Mouse (Mus musculus) large intestine, adult 2 months (tissue): ENCODE data around the gene Egflam. TPM values are rescaled to one million over a fixed set of nuclear protein-coding genes. Genes with fewer than 3 reads are reported as not detected.

Source experiments
- DNase-seq: peaks from one replicate; pipeline ENCODE4 v3.0.0-alpha.2; 2012; ENCODE audit warnings: low read depth, low spot score
- whole genome bisulfite sequencing: fragments of 180-500 bp; shearing (Covaris S2); methylation state at CpG from one replicate; pipeline ENCODE4 v1.1.7; 2018; 5-methylcytosine and 5-hydroxymethylcytosine counted together
- polyA plus RNA-seq: library from polyadenylated mRNA; depleted of rRNA; stranded (reverse); fragments of >200 nt; gene quantifications from 2 replicates; pipeline ENCODE4 v1.2.3, GENCODE M21; 2012

Egflam gene
- polyA plus RNA-seq, 1 experiment, result 1.1 TPM

DNA sequence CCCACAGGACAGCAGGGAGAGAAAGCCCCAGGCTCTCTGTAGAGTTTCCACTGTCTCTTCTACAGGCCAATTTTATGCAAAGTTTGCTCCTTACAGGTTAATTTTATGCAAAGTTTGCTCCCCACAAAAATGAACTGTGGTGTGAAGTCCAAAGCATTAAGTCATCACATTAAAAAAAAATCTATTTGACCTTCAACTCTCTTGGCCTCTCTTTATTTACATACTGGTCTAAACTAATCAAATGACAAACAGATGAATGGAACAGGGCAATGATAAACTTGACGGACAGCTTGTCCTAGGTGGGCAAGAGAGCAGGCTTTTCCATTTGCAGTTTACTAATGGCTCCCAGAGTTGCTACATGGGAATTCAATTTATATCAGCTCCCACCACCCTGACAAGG lies 98.3 kb downstream of the Egflam start:
- DNase-seq, result no peak
- 74% methylated on average over 1 of the region's 1 CpGs for WGBS

DNA sequence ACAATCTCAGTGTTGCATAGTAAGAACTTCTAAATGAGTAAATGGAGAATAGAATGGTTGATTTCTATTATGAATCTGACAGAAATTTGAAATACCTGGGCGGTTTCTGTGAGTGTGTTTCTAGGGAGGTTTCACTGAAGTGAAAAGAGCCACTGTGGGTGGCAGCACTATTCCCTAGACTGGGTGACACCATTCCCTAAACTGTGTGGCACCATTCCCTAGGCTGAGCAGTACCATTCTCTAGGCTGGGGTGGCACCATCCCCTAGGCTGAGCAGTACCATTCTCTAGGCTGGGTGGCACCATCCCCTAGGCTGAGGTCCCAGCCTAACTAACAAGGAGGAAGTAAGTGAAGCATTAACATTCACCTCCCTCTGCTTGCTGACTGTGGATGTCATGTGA lies 103.0 kb downstream of the Egflam start:
- no peak for DNase-seq
- WGBS, result 94% methylated on average over 1 of the region's 1 CpGs

DNA sequence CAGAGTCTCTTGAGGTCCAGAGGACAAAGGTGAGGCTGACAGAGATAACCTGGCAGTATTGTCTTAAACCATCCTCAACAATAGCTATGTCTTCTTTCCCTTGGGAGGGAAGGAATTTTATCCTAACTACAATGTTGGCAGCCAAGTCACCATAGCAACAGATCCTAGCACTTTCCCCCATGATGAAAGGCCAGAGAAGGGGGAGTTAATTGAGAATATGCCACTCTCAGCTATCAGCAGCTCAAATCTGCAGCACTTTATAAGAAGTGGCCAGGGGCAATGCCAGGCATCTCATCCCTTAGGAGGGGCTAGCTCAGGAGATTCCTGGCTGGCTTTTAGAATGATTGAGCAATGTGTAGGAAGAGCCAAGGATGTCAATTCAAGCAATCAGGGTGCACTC lies 105.3 kb downstream of the Egflam start:
- no peak for DNase-seq

DNA sequence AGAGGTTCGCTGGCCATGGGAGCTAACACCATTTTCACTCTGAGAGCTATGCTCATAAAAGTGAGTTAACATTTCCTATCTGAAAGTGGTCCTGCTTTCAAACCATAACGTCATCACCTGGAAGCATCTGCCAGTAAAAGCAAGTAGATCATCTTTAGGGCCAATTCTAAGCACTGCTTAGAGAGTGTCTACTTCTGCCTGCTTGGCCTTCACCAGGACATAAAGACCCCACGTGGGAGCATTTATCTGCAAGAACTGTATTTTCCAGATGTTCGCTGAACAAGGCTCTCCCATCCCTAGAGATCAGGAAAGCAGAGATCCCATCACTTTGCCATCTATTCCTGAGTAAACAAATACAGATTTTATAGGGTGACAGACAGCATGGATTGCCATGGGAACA lies 108.2 kb downstream of the Egflam start:
- 63% methylated on average over 4 of the region's 4 CpGs for WGBS
- DNase-seq, result no peak

DNA sequence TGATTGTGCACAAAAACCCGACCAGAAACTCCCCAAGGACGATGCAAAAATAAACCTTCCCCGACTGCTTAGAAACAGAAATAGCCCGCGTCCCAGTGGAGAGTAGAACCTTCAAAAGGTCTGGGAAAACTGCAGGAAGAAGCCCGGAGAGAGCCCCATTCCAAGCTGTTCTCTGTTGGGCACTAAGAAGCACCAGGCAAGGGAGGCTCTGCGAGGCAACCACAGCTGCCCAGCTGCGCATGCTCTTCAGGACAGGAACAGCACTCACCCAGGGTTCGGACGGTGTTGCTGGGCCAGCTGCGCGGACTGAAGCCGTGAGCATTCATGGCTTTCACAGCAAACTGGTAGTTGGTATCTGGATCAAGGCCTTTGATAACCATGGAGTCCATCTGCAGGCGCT lies 108.7 kb downstream of the Egflam start:
- 67% methylated on average over 14 of the region's 14 CpGs for WGBS
- no peak for DNase-seq

DNA sequence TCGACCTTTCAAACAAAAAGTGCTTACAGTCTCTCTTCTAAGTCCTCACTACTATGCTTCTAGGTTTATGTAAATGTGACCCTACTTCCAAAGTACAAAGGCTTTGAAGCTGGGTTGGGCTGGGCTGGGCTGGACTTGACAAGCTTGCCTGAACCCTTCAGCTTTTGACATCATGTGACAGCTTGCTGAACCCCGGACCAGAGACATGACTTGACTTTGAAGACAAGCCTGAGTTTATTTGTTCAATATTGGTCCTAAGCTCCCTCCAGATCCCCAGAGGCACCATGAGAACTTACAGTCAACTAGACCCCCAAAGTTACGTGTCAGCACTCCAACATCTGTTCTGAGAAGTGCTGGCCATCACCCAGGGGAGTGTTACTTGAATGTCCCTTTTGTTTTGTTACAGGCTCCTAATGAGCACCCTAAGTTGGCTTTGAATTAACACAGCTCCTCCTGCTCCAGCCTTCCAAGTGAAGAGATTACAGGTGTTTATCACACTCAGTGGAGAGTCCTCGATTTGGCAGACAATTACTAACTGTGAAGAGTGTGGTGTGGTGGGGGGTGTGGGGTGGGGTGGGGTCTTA lies 109.3 kb downstream of the Egflam start:
- no peak for DNase-seq
- WGBS, result 39% methylated on average over 4 of the region's 4 CpGs

DNA sequence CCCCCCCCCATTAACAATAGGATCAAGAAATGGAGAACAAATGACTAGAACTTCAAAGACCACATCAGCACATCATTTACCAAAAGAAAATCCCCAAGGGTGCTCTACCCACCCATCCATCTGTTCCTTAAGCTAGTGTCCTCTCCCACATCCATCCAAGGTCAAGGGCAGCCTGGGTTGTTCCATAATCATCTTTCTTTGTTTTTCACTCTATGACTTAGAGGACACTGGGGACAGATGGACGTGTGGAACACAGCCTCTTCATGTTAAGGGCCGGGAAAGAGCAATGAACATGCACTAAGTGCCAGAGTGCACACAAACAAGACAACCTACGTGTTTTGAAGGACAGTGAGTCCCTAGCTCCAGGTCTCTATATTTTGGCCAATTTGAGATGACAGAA lies 110.3 kb downstream of the Egflam start:
- DNase-seq, result no peak
- 76% methylated on average over 3 of the region's 3 CpGs for WGBS

DNA sequence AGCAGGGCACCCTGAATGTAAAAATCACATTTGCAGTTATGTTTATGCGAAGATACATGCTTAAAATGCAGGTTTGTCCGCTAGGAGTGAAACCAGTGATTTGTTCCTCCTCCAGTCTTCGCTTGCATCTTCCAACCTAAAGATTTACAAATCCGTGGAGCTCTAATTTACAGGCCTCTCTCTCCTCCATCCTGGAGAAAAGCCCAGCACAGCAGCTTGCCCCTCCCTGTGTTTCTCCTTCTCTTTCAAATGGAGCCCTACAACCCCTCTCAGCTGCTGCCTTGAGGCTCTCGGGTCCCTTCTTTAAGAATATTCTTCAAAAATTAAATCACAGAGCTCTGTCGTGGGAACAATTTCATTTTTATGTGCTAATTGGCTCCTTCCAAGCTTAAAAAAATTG lies 116.6 kb downstream of the Egflam start:
- WGBS, result 76% methylated on average over 6 of the region's 6 CpGs
- DNase-seq, result no peak

DNA sequence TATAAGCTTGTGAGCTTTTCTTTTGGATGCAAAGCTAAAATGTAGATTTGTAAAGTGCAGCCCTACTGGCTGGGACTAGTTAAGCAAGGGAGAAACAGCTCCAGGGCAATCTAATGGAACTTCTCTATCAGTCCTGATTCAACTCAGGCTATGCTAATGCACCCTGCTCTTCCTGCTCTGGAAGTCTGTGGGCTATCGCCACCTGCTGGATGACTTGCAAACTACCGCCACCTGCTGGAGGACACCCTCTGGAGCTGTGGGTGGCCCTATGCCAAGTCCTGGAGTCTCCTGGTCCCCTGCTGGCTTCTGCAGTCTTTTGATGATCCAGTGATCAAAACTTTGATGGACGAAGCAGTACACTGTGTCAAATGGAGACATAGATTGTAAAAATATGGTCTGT lies 134.4 kb downstream of the Egflam start:
- peak; percentile 65 for DNase-seq
- 6% methylated on average over 3 of the region's 3 CpGs for WGBS

DNA sequence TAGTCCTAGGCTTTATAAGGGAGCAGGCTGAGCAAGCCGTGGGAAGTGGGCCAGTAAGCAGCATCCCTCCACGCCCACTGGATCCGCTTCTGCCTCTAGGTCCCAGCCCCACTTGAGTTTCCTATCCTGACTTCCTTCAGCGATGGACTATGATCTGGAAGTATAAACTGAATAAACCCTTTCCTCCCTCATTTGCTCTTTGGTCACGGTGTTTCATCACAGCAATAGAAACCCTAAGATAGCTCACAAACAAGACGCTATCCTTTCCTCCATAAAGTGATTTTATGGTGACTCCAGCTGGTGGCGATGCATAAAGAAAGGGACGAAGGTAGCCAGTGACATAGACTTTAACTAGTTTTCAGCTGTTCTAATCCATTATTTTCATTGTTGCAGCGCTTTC lies 134.9 kb downstream of the Egflam start:
- no peak for DNase-seq
- 42% methylated on average over 9 of the region's 9 CpGs for WGBS

DNA sequence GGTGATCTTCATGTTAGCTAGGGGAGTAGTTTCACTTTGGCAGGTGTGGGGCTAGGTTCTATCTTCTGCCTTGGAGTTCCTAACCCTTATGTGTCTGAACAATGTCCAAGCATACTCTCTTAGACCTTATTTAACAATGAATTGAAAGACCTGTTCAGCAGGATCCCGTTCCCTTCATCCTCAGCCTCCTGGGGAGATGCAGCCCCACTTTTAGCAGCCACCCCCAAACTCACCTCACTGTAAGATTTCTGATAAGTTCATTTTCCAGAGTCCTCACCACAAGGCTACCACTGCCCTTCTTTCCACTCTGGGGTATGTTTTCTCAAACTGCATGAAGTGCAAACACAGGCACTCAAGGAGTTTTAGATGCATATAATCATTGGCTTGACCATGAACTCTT lies 136.8 kb downstream of the Egflam start:
- 91% methylated on average over 1 of the region's 1 CpGs for WGBS
- no peak for DNase-seq

DNA sequence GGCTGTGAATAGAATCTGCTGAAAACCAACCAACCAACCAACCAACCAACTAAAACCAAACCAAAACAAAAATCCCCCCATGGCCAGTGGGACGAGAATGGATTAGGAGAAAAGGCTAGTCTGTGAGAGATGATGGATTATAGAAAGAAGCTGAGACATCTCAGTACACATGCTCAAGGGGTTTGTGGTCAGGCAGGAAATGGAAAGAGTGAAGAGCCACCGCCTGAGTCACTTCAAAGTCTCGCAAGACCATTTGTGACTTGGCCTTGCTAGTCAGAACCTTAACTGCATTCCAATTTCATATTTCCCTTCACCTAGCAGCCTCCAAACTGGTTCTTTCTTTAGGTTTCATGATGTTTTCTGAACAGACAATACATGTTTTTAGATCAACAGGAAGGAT lies 141.6 kb downstream of the Egflam start:
- WGBS, result 86% methylated on average over 3 of the region's 3 CpGs
- no peak for DNase-seq

DNA sequence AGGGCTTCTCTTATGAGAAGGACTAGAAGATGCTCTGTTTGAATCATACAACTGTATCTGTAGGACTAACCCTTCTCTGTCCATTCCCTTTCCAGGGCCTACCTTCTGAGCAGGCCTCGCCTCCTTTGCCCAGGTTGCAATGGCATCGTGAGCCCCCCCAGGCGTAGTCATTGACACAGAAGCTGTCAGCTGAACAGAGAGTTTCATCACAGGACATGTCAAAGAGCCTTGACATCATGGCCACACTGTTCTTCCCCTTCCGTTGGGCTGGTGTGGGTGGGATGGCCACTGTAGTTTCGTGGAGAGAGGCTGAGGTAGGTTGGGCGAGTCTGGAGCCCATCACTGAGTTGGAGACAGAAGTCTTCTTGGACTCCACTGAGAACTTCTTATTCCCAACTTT lies 144.9 kb downstream of the Egflam start:
- no peak for DNase-seq
- 97% methylated on average over 6 of the region's 6 CpGs for WGBS

DNA sequence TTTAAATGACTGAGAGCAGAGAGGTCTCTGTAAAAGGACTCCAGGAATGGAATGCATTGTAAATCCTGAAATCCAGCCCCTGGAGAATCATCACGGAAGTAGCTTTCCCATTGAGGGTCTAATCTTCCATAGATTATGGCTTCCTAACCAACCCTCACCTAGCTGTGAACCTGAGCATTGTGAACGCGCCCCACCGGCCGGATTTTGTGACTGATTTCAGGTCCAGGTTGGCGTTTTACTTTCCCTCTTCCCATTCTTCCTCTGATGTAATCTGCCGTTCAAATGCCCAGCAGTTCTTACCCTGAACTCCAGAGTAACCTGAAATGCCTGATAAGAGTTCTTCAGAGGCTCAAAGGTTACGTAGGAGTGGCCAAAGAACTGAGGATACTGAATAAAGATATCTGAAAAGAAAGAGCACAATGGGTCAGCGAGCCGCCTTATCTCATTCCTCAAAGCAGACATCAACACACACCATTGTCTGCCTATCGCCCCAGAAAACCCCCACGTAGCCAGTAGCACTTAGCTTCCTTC lies 146.0 kb downstream of the Egflam start:
- 30% methylated on average over 12 of the region's 12 CpGs for WGBS
- no peak for DNase-seq

DNA sequence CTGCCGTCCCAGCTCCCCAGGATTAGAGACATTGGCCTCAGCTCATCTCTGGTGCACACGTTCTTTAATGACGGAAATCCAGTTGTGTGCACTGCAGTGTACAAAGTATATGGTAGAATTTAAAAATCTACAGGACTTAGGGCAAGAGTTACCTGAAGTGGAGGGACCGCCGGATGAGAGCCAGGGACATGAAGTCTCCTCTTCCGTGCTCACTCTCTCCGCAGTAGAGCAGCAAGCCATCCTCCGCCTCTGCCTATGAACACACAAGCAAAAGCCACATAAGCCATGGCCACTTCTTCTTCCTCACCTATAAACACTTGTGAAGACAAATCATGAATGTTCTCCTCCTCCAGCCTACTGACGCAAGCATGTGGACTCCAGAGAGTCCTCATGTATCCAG lies 147.2 kb downstream of the Egflam start:
- DNase-seq, result no peak
- 96% methylated on average over 9 of the region's 9 CpGs for WGBS

DNA sequence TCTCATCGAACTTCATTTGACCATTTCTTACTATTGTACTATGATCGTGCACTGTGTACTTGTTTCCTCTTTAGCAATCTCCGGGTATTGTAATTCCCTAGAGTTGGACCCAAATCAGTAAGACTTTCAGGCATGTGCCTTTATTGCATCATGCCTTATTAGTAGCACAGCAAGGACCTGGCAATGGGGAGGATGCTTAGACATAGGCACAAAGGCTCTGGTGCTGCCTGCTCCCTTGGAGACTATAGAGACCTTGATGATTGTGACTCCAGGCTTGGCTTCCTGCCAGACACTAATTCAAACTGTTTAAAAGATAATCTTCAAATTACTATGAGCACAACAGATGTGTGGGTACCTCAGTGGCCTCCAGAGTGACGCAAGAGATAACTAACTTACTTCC lies 149.0 kb downstream of the Egflam start:
- no peak for DNase-seq
- 93% methylated on average over 4 of the region's 4 CpGs for WGBS

DNA sequence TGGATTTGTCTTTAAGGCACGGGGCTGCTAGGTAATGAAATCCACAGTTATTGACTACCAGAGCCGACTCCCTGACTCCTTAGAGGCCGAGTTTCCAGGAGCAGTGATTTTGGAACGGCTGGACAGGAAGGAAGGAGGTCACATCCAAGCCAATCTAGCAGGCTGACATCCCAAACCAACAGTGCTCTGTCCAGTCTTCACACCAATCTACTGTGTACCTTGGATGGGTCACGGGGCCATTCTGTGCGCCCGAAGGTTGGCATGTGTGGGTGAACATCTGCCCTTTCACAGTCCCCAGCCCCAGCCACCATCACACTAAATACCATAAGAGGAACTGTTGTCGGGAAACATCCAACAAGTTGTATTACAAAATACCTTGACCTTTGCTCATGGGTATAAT lies 150.9 kb downstream of the Egflam start:
- DNase-seq, result no peak
- 65% methylated on average over 8 of the region's 8 CpGs for WGBS

DNA sequence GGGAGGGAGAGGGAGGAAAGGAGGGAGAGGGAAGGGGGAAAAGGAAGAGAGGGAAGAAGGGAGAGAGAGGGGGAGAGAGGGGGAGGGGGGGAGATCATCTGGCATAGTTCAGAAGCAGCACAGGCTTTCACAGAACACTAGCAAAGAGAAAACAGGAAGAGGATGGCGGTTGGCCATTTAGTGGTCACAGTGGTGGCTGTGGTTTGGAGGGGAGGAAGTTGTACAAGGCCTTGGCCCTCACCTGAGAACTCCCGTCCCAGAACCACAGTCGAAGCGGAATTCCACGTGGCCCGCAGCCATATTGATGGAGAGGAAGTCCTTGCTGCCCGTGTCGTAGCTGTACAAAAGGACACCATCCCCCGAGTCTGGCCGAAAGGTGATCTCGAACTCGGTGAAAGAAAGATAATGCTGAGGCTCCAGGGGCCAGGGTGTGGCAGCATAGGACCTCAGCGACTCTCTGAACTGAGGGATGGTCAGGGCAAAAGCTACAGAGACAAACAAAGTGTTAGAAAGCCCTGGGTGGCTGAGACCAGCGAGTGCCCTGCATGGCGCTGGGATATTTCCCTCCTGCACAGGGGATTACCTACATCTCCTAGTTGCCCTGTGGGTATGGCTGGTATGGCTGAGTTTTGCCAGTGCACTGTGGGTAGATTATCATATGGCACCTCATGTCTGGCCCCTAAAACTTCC lies 155.9 kb downstream of the Egflam start:
- no peak for DNase-seq
- WGBS, result 72% methylated on average over 15 of the region's 15 CpGs

DNA sequence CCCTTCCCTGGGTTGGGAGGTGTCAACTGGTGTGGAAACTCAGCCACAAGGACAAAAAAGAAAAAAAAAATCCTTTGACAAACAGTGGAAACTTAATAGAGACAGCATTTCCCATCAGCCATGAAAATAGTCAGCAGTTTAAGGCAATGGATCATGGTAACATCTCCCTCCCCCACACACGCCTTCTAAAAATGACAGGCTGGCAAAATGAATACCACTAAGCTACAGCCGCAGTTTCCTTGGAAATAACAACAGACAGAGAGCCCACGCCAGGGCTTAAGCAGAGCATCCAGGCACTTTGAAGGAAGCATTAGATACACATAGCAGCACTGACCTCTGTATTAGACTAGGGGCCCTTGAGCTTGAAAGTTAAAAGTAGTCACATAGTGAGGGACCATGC lies 157.2 kb downstream of the Egflam start:
- 82% methylated on average over 3 of the region's 3 CpGs for WGBS
- DNase-seq, result no peak

DNA sequence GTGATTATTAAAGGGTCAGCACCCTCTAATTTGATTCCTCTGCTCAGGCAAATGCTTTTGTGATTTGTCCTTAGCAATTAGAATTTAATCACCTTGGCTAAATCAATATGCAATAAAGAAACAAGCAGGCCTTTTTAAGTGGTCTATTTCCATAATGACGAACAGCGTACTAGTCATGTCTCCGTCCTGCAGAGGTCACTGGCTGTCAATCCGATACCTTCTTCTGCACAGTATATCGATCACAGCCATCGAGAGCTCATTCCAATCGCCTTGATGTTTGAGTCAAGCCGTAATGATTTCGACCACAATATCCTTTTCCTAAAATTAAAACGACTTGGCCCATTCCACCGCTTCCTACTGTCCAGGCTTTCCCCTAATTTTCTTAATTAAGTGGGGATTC lies 158.3 kb downstream of the Egflam start:
- no peak for DNase-seq
- WGBS, result 93% methylated on average over 11 of the region's 11 CpGs

DNA sequence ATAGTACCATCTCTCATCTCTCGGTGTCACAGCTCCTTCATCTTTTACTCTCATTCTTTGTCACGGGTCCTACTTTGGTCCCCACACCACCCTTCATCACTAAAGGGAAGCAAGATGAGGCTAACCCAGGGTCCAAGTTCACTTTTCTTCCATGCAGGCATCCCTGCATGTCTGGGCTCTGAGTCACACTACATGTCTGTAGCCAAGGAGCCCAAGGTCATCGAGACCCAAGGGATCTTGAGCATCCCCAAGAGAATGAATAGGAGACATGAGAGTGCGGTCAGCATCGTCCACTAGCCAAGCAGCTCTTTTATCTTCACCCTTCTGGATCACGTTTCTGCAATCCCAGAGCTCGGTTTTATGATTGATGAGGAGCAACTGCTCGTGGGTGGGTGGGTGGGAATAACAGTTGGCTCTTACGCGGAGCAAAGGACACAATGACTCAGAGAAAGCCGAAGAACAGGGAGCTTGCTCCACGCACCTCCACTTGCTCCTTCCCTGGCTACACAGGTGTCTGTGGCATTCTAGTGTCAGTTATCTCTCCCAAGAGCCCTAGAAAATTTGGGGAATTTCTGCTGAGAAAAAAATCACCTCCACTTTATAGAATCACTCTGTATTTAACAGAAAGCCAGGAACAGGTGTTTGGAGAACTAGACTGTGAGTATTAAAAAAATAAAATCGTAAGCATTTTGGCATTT lies 164.7 kb downstream of the Egflam start:
- DNase-seq, result no peak
- WGBS, result 70% methylated on average over 13 of the region's 13 CpGs
